Mouse (Mus musculus) thymus, adult 2 months (tissue): ENCODE results near the gene Rbm12. TPM values are rescaled to one million over a fixed set of nuclear protein-coding genes. Genes with fewer than 3 reads are reported as not detected.
"Not testable (repeated sequence)": the region's sequence is repeated elsewhere in the genome, so short reads cannot be mapped to it uniquely, and the experiment has no call there.

ENCODE experiments used
- DNase-seq: peaks from one replicate; pipeline ENCODE4 v3.0.0; 2021
- H3K27ac ChIP-seq: fragments of 200-500 bp; 2 replicates; pipeline ENCODE4 v1.5.1; 2012; ENCODE audit warnings: low read length, control low read depth; ENCODE audit not compliant: control insufficient read depth, insufficient read depth
- H3K27me3 ChIP-seq: fragments of 200-500 bp; 2 replicates; pipeline ENCODE4 v1.6.1; 2012; ENCODE audit warnings: mild to moderate bottlenecking, low read length, moderate library complexity, mixed read lengths; ENCODE audit not compliant: control insufficient read depth, insufficient read depth
- H3K36me3 ChIP-seq: fragments of 200-500 bp; 2 replicates; pipeline ENCODE4 v1.6.1; 2012; ENCODE audit warnings: mild to moderate bottlenecking, low read length, moderate library complexity; ENCODE audit not compliant: control insufficient read depth, insufficient read depth
- H3K4me1 ChIP-seq: fragments of 200-500 bp; replicated peaks from 2 replicates; pipeline ENCODE4 v1.6.1; 2012; ENCODE audit warnings: low read length; ENCODE audit not compliant: control insufficient read depth, insufficient read depth
- H3K4me3 ChIP-seq: fragments of 200-500 bp; 2 replicates; pipeline ENCODE4 v1.5.1; 2012; ENCODE audit warnings: mild to moderate bottlenecking, low read length, control low read depth, moderate library complexity; ENCODE audit not compliant: control insufficient read depth, insufficient read depth
- CTCF ChIP-seq: fragments of 200-500 bp; IDR thresholded peaks from 2 replicates; pipeline ENCODE4 v1.5.1; 2012; ENCODE audit warnings: mild to moderate bottlenecking, control low read depth, low read length, moderate library complexity, borderline replicate concordance; ENCODE audit not compliant: control insufficient read depth, poor library complexity, insufficient read depth; ENCODE audit errors: extremely low read depth
- POLR2A ChIP-seq: fragments of 200-500 bp; IDR thresholded peaks from 2 replicates; pipeline ENCODE4 v1.6.1; 2012; ENCODE audit warnings: mild to moderate bottlenecking, low read length, control low read depth, moderate library complexity; ENCODE audit not compliant: control insufficient read depth, poor library complexity, insufficient read depth; ENCODE audit errors: extremely low read depth
- WGBS: fragments of 180-500 bp; shearing (Covaris S2); methylation state at CpG from one replicate; pipeline ENCODE4 v1.1.7; 2018; 5-methylcytosine and 5-hydroxymethylcytosine counted together
- polyA plus RNA-seq: library from polyadenylated mRNA; depleted of rRNA; stranded (reverse); fragments of >200 nt; gene quantifications from 2 replicates; pipeline ENCODE4 v1.2.3, GENCODE M21; 2012

Rbm12 gene
- polyA plus RNA-seq, 1 experiment, result 67.2 TPM

- Histone ChIP-seq H3K27ac (no peak overlapping the region), H3K36me3 (peaks cover 6% of the 10 kb centered on the region), H3K4me1 (no peaks in the 10 kb centered on the region), H3K27me3 (no peaks in the 10 kb centered on the region), H3K4me3 (no peak overlapping the region)
- DNase-seq, result no peak
- WGBS, result 96% methylated on average over 5 of the region's 5 CpGs
- TF ChIP-seq CTCF, result no peak
- no peak for TF ChIP-seq POLR2A
Measured at GRCm38 (mm10) chr2:156123731-156124130, 12.0 kb upstream of the Rbm12 start.

- no peaks in the 10 kb centered on the region for H3K4me1 ChIP-seq
- no peak for DNase-seq
- H3K36me3 ChIP-seq, result no peaks in the 10 kb centered on the region
- H3K27ac ChIP-seq, result no peak overlapping the region
- H3K27me3 ChIP-seq, result no peaks in the 10 kb centered on the region
- TF ChIP-seq POLR2A, result no peak
- TF ChIP-seq CTCF, result no peak
- H3K4me3 ChIP-seq, result no peak overlapping the region
Measured at GRCm38 (mm10) chr2:156119566-156119965, 7.8 kb upstream of the Rbm12 start.

DNA sequence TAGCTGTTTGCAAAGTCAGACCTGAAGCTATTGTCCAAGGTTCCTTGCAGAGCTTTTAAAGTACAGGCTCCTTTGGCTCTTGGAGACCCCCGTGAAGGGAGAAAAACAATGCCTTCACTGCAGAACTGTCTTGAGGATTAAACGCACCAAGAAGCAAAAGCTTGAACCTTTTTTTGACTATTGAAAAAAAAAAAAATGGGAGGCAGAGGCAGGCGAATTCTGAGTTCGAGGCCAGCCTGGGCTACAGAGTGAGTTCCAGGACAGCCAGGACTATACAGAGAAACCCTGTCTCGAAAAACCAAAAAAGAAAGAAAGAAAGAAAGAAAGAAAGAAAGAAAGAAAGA lies 274 bp upstream of the Rbm12 start:
- WGBS, result 14% methylated on average over 5 of the region's 5 CpGs

DNA sequence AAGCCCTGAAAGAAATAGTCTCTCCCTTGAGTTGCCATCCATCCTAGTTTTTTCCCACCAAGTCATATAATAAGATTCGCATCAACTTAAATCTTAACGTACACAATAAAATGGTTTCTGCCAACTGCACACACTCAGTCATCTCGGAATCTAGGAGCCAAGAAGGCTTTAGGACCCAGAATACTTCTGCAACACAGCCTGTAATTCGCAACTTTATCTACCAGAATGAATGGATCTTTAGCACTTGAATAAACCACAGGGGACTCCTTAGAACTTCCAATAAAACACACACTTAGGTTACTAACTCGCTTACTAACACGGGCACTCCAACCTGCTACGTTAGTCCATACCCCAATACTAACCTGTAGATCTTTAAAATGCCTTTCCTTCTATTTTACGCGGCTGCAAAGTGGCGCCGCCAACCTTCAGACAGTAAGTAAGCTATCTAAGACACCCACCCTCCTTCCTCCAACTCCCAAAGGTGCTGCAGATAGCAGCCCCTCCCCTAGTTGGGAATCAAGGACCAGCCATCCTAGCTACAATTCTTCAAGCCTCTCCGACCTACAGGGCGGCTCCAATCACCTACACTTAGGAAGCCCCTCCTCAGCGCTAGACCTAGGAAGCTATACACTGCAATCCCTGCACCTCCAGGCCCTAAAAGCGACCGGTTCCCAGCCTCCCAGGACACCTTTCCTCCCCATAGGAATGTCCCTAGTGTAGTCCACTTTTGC lies 986 bp downstream of the Rbm12 start:
- H3K4me1 ChIP-seq, result peaks cover 5% of the 10 kb centered on the region

More for the DNA sequence above, 274 bp upstream of the Rbm12 start:
- not testable (repeated sequence) for DNase-seq, H3K27ac ChIP-seq, H3K27me3 ChIP-seq, H3K36me3 ChIP-seq, H3K4me1 ChIP-seq
- H3K4me3 ChIP-seq, result peak overlapping the region; percentile 87; the same call in 1 of the 2 replicates

DNA sequence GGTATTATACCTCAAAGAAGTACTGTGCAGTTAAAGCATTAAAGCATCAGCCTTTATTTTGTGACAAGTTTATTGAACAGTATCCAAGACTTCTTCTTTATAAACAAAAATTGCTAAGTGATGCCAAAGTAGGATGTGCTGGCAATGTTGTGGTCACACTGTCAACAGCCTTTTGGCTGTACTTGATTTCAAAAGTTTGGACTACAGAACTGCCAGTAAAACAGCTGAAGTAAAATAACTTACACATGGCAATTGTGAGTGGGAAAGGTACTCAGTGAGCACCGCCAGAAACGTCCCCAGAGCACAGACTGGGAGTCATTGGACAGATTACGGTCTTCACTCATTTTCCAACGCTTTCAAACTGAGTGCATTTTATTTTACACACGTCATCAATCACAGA lies 19.9 kb downstream of the Rbm12 start:
- DNase-seq, result no peak
- H3K4me1 ChIP-seq, result no peaks in the 10 kb centered on the region
- no peaks in the 10 kb centered on the region for H3K27me3 ChIP-seq
- no peak overlapping the region for H3K27ac ChIP-seq
- WGBS, result 92% methylated on average over 5 of the region's 5 CpGs
- no peak overlapping the region for H3K4me3 ChIP-seq
- peaks cover 25% of the 10 kb centered on the region for H3K36me3 ChIP-seq
- no peak for TF ChIP-seq POLR2A
- no peak for TF ChIP-seq CTCF

More for the DNA sequence above, 986 bp downstream of the Rbm12 start:
- Histone ChIP-seq H3K4me3 (peak overlapping the region; percentile 87), H3K27ac (peak overlapping the region; percentile 51; the same call in 1 of the 2 replicates), H3K27me3 (no peaks in the 10 kb centered on the region), H3K36me3 (no peaks in the 10 kb centered on the region)
- WGBS, result under 1% methylated on average over 16 of the region's 16 CpGs
- TF ChIP-seq CTCF, result no peak
- no peak for TF ChIP-seq POLR2A
- DNase-seq, result peak; percentile 25

DNA sequence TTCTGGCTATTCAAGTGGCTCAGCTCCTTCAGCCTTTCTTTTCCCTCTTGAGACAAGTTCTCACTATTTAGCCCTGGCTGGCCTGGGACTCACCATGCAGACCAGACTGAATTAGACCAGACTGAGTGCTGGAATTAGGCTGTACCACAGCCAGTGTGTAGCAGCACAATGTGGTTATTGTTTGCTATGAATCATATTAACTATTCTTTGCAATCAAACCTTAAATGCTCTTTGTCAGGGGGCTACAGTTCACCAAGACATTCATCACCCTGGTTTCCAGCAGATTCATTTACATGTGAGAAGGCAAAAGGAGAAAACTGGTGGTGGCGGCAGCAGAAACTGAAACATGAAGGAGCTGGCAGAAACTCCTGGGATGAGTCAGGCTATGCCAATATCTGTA lies 22.0 kb downstream of the Rbm12 start:
- no peak overlapping the region for H3K27ac ChIP-seq
- H3K4me3 ChIP-seq, result no peak overlapping the region
- TF ChIP-seq CTCF (no peak), POLR2A (no peak)
- 94% methylated on average over 1 of the region's 1 CpGs for WGBS
- no peak for DNase-seq
- H3K4me1 ChIP-seq, result no peaks in the 10 kb centered on the region
- no peaks in the 10 kb centered on the region for H3K27me3 ChIP-seq
- peaks cover 3% of the 10 kb centered on the region; the same call in 1 of the 2 replicates for H3K36me3 ChIP-seq
